Mouse (Mus musculus) stomach, embryonic 14.5 days (tissue): ENCODE results near the gene Lhpp. TPM values are rescaled to one million over a fixed set of nuclear protein-coding genes. Genes with fewer than 3 reads are reported as not detected.

ENCODE experiments used
- ATAC-seq: fragments of 200-750 bp; cut with Nextera tagmentation; 2 replicates; pipeline ENCODE4 v1.8.0; 2017; ENCODE audit warnings: low read depth, moderate TSS enrichment; ENCODE audit not compliant: insufficient number of reproducible peaks, insufficient read depth, low FRiP score
- H3K27ac ChIP-seq: fragments of 300-500 bp; sonication (generic); 2 replicates; pipeline ENCODE4 v1.5.1; 2014; ENCODE audit warnings: mild to moderate bottlenecking, low read length, moderate library complexity, mixed read lengths
- H3K27me3 ChIP-seq: fragments of 300-500 bp; sonication (generic); 2 replicates; pipeline ENCODE4 v1.6.1; 2014; ENCODE audit warnings: low read length, control low read depth, mixed read lengths; ENCODE audit not compliant: control insufficient read depth, insufficient read depth
- H3K36me3 ChIP-seq: fragments of 300-500 bp; sonication (generic); 2 replicates; pipeline ENCODE4 v1.6.1; 2014; ENCODE audit warnings: mild to moderate bottlenecking, control low read depth, low read length, moderate library complexity, mixed read lengths; ENCODE audit not compliant: control insufficient read depth, insufficient read depth
- H3K4me1 ChIP-seq: fragments of 300-500 bp; sonication (generic); 2 replicates; pipeline ENCODE4 v1.6.1; 2014; ENCODE audit warnings: low read length, control low read depth, mixed read lengths; ENCODE audit not compliant: control insufficient read depth, insufficient read depth
- H3K4me2 ChIP-seq: fragments of 300-500 bp; sonication (generic); replicated peaks from 2 replicates; pipeline ENCODE4 v1.6.1; 2014; ENCODE audit warnings: low read depth, low read length, control low read depth
- H3K4me3 ChIP-seq: fragments of 300-500 bp; sonication (generic); 2 replicates; pipeline ENCODE4 v1.5.1; 2014; ENCODE audit warnings: low read depth, low read length, control low read depth
- H3K9ac ChIP-seq: fragments of 300-500 bp; sonication (generic); replicated peaks from 2 replicates; pipeline ENCODE4 v1.6.1; 2014; ENCODE audit warnings: low read depth, mild to moderate bottlenecking, control low read depth, low read length, moderate library complexity, mixed read lengths
- H3K9me3 ChIP-seq: fragments of 300-500 bp; sonication (generic); 2 replicates; pipeline ENCODE4 v1.6.1; 2016; ENCODE audit warnings: low read depth, low read length, control low read depth; ENCODE audit not compliant: control insufficient read depth
- WGBS: fragments of 180-500 bp; shearing (Covaris S2); extraction: QIAGEN DNeasy Blood & Tissue Kit; methylation state at CpG from one replicate; pipeline ENCODE4 v1.1.7; 2014; 5-methylcytosine and 5-hydroxymethylcytosine counted together
- polyA plus RNA-seq: library from polyadenylated mRNA; unstranded; fragments of >200 nt; fragmentation: Nextera tagmentation; extraction: Ambion mirVana; gene quantifications from 2 replicates; pipeline ENCODE4 v1.2.1, GENCODE M21; 2014

The Lhpp gene
- polyA plus RNA-seq, 1 experiment from 2014 or later = 19.2 TPM

- ATAC-seq = no peak
- Histone ChIP-seq H3K9ac (no peak overlapping the region), H3K36me3 (peaks cover 1% of the 10 kb centered on the region), H3K4me3 (no peak overlapping the region), H3K4me2 (no peak overlapping the region), H3K27ac (no peak overlapping the region), H3K9me3 (no peaks in the 10 kb centered on the region), H3K4me1 (peaks cover 12% of the 10 kb centered on the region), H3K27me3 (no peaks in the 10 kb centered on the region)
- 50% methylated on average over 2 of the region's 2 CpGs for WGBS
These were observed 141.3 kb downstream of the Lhpp start for GRCm38 (mm10) chr7:132751716-132752115.

GRCm38 (mm10) chr7:132753518-132754388, 143.3 kb downstream of the Lhpp start:
- Histone ChIP-seq H3K27me3 (no peaks in the 10 kb centered on the region), H3K36me3 (peaks cover 17% of the 10 kb centered on the region), H3K9me3 (no peaks in the 10 kb centered on the region), H3K27ac (peak overlapping the region; percentile 48; the same call in 1 of the 2 replicates), H3K9ac (no peak overlapping the region), H3K4me2 (no peak overlapping the region), H3K4me1 (peaks cover 12% of the 10 kb centered on the region), H3K4me3 (no peak overlapping the region)
- 45% methylated on average over 4 of the region's 4 CpGs for WGBS
- no peak for ATAC-seq

- no peaks in the 10 kb centered on the region for H3K9me3 ChIP-seq
- no peak overlapping the region for H3K9ac ChIP-seq
- H3K36me3 ChIP-seq = peaks cover 19% of the 10 kb centered on the region
- no peak overlapping the region for H3K4me2 ChIP-seq
- H3K4me3 ChIP-seq = no peak overlapping the region
- H3K4me1 ChIP-seq = peaks cover 12% of the 10 kb centered on the region
- WGBS = 58% methylated on average over 3 of the region's 3 CpGs
- no peak for ATAC-seq
- H3K27ac ChIP-seq = peak overlapping the region; percentile 48; the same call in 1 of the 2 replicates
- no peaks in the 10 kb centered on the region for H3K27me3 ChIP-seq
These were observed 143.9 kb downstream of the Lhpp start for GRCm38 (mm10) chr7:132754389-132754750.

Other genes starting within 250 kb of the Lhpp start
- gene Oat, start 34.2 kb upstream of the Lhpp start, polyA plus RNA-seq = 207 and 232 TPM in 2 replicates
- not detected in 2 replicates for gene Nkx1-2, start 11.0 kb upstream of the Lhpp start, polyA plus RNA-seq
- gene Fam53b, start 203.2 kb downstream of the Lhpp start, polyA plus RNA-seq = 16.4 and 17.2 TPM in 2 replicates
- gene Eef1akmt2, start 242.0 kb downstream of the Lhpp start, polyA plus RNA-seq = 74.1 and 76.7 TPM in 2 replicates
- gene Abraxas2, start 248.6 kb downstream of the Lhpp start, polyA plus RNA-seq = 38.0 and 41.4 TPM in 2 replicates